Mouse (Mus musculus) right cerebral cortex, adult 18-20 months (tissue): ENCODE measurements at regions not wholly inside any gene's neighbourhood (a gene's known extent, or its start where the extent isn't known, plus 50 kb on each side); places are given as distances from the start of the nearest gene placed in this dataset.

Experiments
- DNase-seq: peaks from one replicate; pipeline ENCODE4 v3.0.0; 2022; ENCODE audit warnings: mixed read lengths

- DNase-seq = peak; percentile 96
Measured at GRCm38 (mm10) chr17:47139730-47140231, 129.4 kb upstream of the Ubr2 start.

DNA sequence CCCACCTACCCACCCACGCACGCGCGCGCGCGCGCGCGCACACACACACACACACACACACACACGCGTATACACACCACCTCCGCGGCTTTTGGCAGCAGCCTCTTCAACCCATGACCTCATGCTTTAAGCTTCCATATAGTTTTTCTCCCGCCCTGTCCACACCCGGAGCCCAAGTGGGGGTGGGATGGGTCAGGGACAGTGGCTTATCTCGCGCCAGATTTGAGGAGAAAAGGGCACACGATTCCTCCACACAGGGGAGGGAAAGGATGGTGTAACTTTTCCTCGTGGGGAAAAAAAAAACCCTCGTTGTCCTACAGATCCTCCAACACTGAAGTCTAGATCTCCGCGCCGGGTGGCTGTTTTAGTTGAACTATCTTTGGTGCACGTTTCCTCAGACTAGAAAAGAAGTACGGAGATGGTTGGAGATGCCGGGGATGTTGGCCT lies 128.8 kb upstream of the Ubr2 start:
- DNase-seq = peak; percentile 14

DNA sequence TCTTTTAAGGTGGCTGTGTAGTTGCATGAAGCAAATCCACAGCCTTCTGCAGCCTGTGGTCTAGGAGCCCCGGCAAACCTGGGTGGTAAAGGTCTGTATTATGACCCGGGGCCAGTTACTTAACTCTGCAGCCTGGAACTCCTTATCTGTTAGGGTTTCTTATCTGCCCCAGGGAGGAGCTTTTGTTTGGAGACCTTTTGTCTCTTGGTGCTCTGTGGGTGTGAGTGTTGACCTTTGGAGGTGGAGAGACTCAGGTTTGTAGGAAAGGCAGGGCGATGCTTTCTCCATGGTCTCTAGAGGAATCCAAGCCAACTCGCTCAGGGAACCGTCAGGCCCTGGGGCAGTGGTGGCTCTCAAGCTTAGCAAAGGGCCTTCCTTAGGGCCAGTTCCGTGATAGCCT lies 127.8 kb upstream of the Ubr2 start:
- no peak for DNase-seq

DNA sequence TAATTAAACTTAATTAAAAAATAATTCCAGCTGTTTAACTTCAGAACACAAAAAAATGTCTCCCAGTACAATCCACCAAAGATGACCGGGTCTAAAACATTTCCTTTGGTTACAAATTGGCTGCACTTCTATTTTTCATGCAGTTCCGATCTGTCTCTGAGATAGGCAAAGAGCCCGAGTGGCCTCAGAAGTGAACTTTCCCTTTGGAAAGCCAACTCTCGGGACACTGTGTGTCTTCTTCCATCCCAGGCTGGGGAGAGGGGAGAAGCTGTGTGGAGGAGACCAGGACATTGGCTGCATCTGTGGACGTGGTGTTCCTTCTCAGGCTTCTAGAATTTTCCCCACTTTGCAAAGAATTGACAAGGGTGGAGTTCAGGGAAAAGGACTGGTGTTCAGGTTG lies 125.0 kb upstream of the Ubr2 start:
- no peak for DNase-seq

DNA sequence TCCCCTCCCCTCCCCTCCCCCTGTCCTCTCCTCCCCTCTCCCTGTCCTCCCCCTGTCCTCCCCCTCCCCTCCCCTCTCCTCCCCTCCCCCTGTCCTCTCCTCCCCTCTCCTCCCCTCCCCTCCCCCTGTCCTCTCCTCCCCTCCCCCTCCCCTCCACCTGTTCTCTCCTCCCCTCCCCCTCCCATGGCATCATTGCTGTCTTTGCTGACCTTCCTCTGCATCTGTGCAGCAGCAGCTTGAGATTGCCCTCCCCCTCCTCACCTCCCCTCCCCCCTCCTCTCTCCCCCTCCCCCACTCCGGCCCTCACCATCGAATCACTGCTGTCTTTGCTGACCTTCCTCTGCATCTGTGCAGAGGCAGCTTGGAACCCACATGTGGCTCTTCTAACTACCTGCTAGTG lies 123.4 kb upstream of the Ubr2 start:
- DNase-seq = no peak

DNA sequence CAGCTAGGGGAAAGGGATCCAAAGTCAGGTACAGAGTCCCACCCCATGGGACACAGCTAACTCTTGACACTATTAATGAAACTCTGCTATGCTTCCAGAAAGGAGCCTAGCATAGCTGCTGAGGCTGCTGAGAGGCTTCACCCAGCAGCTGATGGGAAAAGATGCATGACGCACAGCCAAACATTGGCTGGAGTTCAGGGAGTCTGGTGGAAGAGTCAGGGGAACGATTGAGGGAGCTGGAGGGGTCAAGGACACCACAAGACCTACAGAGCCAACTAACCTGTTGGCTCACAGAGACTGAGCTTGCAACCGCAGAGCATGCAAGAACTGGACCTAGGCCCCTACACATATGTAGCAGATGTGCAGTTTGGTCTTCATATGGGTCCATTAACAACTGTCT lies 117.2 kb upstream of the Ubr2 start:
- DNase-seq = no peak

DNA sequence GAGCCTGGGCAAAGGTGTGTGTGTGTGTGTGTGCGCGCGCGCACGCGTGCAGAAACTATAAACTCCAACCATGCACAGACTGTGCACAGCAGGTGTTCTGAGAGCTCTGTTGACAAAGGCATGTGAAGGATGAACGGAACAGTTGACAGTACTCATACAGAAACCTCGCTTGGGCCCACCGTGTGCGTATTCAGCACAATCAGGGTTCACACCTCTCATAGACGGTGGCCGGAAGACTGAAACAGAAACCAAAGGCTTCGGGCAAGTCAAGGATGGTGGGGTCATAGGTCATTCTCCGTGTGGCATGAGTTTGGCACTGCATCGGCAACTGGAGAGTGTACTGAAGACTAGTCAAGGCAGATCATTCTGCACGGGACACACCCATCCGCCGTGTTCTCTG lies 113.2 kb upstream of the Ubr2 start:
- DNase-seq = no peak

DNA sequence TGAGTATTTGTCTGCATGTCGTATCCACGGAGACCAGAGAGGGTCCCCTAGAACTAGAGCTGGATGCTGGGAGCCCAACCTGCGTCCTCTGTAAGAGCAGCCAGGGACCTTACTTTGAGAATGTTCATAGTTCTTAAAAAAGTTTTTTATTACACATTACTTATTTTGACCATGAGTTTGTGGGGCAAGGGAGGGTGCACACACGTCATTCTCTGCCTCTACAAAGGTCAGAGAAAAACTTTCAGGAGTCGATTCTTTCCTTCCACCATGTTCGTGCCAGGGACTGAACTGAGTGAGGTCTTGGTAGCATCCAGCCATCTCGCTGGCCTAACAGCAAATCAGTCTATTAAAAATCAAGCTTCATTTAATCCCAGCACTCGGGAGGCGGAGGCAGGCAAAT lies 111.9 kb upstream of the Ubr2 start:
- DNase-seq = no peak

- no peak for DNase-seq
Measured at GRCm38 (mm10) chr17:47118010-47118409, 107.7 kb upstream of the Ubr2 start.

GRCm38 (mm10) chr17:47115754-47116153 lies 105.4 kb upstream of the Ubr2 start:
- DNase-seq = no peak

DNA sequence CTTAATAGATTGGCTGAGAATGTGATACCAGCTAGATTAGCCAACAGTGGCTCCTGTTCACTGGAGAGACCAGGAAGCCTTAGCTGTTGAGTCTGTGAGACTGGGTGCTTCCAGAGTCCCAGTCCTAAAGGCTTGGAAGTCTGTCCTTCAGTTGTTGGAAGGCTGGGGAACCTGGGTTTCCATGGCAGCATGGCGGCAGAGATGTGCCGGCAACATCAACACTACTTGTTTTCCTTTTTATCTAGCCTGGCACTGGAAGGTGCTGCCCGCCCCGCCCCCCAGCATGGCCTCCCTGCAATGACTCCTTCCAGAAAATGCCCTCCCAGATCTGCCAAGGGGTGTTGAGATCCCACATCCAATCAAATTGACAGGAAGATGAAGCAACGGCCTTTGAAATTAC lies 104.8 kb upstream of the Ubr2 start:
- no peak for DNase-seq

GRCm38 (mm10) chr17:47114736-47115135 lies 104.4 kb upstream of the Ubr2 start:
- DNase-seq = no peak

GRCm38 (mm10) chr17:47112556-47113225 lies 102.3 kb upstream of the Ubr2 start:
- DNase-seq = no peak

GRCm38 (mm10) chr17:47110836-47111235 lies 100.5 kb upstream of the Ubr2 start:
- no peak for DNase-seq

DNA sequence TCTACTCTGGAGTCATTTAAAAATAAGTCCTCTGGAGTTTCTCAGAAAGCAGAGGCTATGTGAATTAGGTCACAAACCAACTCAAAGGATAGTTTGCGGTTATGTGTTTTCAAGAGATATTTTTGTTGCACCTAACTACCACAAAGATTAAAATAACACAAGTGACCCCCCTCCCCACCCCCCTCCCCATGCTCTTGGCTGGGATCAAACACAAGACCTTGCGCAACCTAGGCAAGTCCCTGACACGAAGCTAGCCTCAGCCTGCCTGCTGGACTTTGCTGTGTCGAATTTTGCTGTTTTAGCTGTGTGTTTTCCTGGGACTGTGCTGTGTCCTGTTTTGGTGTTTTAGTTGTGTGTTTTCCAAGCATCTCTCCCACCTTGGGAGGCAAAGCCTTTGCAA lies 94.0 kb upstream of the Ubr2 start:
- no peak for DNase-seq

DNA sequence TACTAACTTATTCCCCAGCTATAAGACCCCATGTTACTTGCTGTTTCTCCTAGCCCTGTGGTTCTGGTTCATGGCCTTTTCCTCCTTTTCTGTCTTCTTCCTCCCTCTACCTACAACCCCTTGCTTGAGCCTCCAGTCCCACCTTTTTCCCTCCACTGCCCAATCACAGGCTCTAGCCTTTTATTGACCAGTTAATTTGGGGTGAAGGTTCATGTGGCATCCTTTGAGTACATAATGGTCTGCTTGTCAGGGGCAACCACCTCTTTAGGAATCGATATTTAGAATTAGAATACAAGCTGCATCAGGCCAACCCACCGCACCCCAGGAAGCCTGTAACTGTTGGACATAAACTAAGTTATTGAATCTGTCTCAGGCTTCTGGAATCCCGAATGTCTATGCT lies 84.8 kb upstream of the Ubr2 start:
- no peak for DNase-seq

GRCm38 (mm10) chr17:47092076-47092475 lies 81.7 kb upstream of the Ubr2 start:
- no peak for DNase-seq

- DNase-seq = no peak
Measured at GRCm38 (mm10) chr17:47089769-47090168, 79.4 kb upstream of the Ubr2 start.

DNA sequence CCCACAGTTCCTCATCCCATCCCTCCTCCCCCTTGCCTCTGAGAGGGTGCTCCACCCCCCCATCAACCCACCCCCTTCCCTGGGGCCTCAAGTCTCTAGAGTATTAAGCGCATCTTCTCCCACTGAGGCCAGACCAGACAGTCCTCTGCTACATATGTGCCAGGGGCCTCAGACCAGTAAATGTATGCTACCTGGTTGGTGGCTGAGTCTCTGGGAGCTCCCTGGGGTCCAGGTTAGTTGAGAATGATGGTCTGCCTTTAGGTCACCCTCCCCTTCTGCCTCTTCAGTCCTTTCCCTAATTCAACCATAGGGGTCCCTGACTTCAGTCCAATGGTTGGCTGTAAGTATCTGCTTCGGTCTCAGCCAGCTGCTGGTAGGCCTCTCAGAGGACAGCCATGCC lies 58.9 kb upstream of the Ubr2 start:
- DNase-seq = no peak

GRCm38 (mm10) chr17:47065307-47065901 lies 55.0 kb upstream of the Ubr2 start:
- no peak for DNase-seq

- no peak for DNase-seq
Measured at GRCm38 (mm10) chr17:47064592-47065306, 54.4 kb upstream of the Ubr2 start.

DNA sequence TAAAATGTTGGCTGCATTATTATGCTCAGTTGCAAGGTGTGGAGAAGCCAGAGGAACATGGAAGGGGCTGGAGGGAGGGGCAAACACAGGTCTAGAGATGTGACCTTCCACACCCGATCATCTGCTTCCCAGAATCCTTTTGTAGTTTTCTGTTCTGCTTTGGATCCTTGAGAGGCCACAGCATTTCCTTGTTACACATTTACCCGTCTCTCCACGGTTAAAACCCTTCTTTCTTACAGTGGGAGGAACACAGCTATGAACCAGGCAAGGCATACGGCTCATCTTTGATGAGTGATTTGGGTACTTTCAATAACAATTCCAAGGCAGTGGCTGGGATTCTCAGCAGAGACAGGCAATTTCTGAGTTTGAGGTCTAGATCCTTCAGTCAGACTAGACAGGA lies 53.6 kb upstream of the Ubr2 start:
- DNase-seq = no peak

DNA sequence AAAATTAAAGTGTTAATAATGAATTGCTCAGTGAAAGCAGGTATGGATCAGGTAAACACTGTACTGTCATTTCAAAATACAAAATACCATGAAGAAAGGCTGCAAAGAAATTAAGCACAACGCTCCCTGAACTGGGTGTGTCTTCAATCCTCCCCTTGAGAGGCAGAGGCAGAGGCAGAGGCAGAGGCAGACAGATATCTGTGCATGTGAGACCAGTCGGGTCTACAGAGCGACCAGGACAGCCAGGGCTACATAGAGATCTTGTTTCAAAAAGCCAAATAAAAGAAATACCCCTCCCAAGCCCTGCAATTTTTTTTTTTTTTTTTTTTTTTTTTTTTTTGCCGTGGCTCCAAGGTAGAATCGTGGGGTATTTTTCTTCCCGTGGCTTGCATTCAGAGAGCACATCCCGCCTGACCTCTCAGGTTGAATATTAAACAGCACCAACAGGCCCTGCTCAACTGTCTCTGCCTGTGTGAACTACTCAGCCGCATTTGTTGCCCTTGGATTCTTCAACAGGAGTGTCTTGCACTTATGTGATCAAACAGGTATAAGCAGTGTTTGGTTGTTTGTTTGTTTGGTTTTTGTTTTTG lies 50.8 kb upstream of the Ubr2 start:
- DNase-seq = no peak
